Mouse (Mus musculus) kidney, embryonic 15.5 days (tissue): ENCODE results near the gene Gm21858. TPM values are rescaled to one million over a fixed set of nuclear protein-coding genes. Genes with fewer than 3 reads are reported as not detected.
"Not testable (repeated sequence)": the region's sequence is repeated elsewhere in the genome, so short reads cannot be mapped to it uniquely, and the experiment has no call there.

ENCODE experiments used
- ATAC-seq: fragments of 200-750 bp; cut with Nextera tagmentation; replicated peaks from 2 replicates; pipeline ENCODE4 v1.8.0; 2017; ENCODE audit warnings: moderate TSS enrichment; ENCODE audit not compliant: low FRiP score
- H3K27ac ChIP-seq: fragments of 300-500 bp; sonication (generic); 2 replicates; pipeline ENCODE4 v1.5.1; 2015; ENCODE audit warnings: mild to moderate bottlenecking, inconsistent platforms
- H3K27me3 ChIP-seq: fragments of 300-500 bp; sonication (generic); 2 replicates; pipeline ENCODE4 v1.6.1; 2015; ENCODE audit warnings: inconsistent platforms
- H3K36me3 ChIP-seq: fragments of 300-500 bp; sonication (generic); 2 replicates; pipeline ENCODE4 v1.6.1; 2015; ENCODE audit warnings: inconsistent platforms
- H3K4me1 ChIP-seq: fragments of 300-500 bp; sonication (generic); 2 replicates; pipeline ENCODE4 v1.6.1; 2015; ENCODE audit warnings: inconsistent platforms
- H3K4me2 ChIP-seq: fragments of 300-500 bp; sonication (generic); 2 replicates; pipeline ENCODE4 v1.6.1; 2015; ENCODE audit warnings: moderate library complexity, mild to moderate bottlenecking, inconsistent platforms
- H3K4me3 ChIP-seq: fragments of 300-500 bp; sonication (generic); replicated peaks from 2 replicates; pipeline ENCODE4 v1.5.1; 2015; ENCODE audit warnings: mild to moderate bottlenecking, inconsistent platforms
- H3K9ac ChIP-seq: fragments of 300-500 bp; sonication (generic); 2 replicates; pipeline ENCODE4 v1.6.1; 2015; ENCODE audit warnings: mild to moderate bottlenecking, inconsistent platforms
- H3K9me3 ChIP-seq: fragments of 300-500 bp; sonication (generic); replicated peaks from 2 replicates; pipeline ENCODE4 v1.6.1; 2016; ENCODE audit warnings: inconsistent platforms
- WGBS: fragments of 180-500 bp; shearing (Covaris S2); methylation state at CpG from one replicate; pipeline ENCODE4 v1.1.7; 2015; ENCODE audit warnings: mixed read lengths; 5-methylcytosine and 5-hydroxymethylcytosine counted together
- polyA plus RNA-seq: library from polyadenylated mRNA; unstranded; fragments of >200 nt; fragmentation: Nextera tagmentation; extraction: Ambion mirVana; gene quantifications from 2 replicates; pipeline ENCODE4 v1.2.1, GENCODE M21; 2015

The Gm21858 gene
- not detected in 2 replicates for polyA plus RNA-seq

- not testable (repeated sequence) for H3K9ac ChIP-seq, H3K36me3 ChIP-seq, H3K4me3 ChIP-seq, H3K9me3 ChIP-seq, H3K27me3 ChIP-seq, H3K4me1 ChIP-seq, ATAC-seq, H3K27ac ChIP-seq, H3K4me2 ChIP-seq
- WGBS: no CpG with 5 or more reads among the region's 6 CpGs
Observed at GRCm38 (mm10) chrY:55731456-55731855, at the start of gene Gm21858. TSS of gene Gm21858 (plus strand) at chrY:55731756.
